30 mouse cellular contexts compared by ENCODE assay signal in the genomic region with DNA sequence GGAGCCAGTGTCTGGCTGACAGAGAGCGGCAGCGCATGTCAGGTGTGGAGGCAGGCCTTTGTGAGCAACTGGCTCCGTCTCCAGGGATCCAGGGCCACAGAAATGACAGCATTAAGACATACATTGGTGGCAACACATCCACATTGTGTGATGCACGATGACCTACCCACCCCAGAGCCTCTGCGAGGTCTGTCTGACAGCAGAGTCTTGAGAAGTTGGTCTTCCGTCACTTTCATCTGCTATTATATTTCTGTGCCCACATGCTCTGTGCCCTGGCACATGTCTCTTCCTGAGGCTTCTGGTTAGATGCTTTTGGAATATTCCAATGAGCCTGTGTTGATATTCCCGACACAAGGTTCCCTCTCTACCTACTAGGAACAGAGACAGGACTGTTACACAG.
"Had no signal": no experiment of that assay in that cellular context is flagged by ENCODE, and none has a peak within 500 bp of the region (broad histone marks: within the 10 kb centered on the region; RNA-seq: fewer than 3 reads in every experiment).

No protein-coding gene starts in this region.

- H3K4me1 ChIP-seq: limb, embryonic 10.5 days; limb, embryonic 12.5 days; limb, embryonic 15.5 days; liver, embryonic 12.5 days; liver, embryonic 13.5 days; liver, embryonic 15.5 days; lung, embryonic 15.5 days; megakaryocyte, embryonic 14.5 days; midbrain, embryonic 13.5 days; midbrain, embryonic 15.5 days; neural tube, embryonic 12.5 days had no signal

- H3K4me2 ChIP-seq: limb, embryonic 12.5 days; limb, embryonic 13.5 days; limb, embryonic 15.5 days; liver, embryonic 11.5 days; liver, embryonic 12.5 days; liver, embryonic 13.5 days; liver, embryonic 15.5 days; lung, embryonic 14.5 days; lung, embryonic 15.5 days; midbrain, embryonic 12.5 days; midbrain, embryonic 13.5 days; midbrain, embryonic 15.5 days; neural tube, embryonic 12.5 days had no signal

- H3K9me3 ChIP-seq: limb, embryonic 10.5 days; limb, embryonic 12.5 days; limb, embryonic 13.5 days; limb, embryonic 15.5 days; liver, embryonic 12.5 days; liver, embryonic 13.5 days; liver, embryonic 15.5 days; lung, embryonic 15.5 days; megakaryocyte, embryonic 14.5 days; midbrain, embryonic 10.5 days; midbrain, embryonic 12.5 days; midbrain, embryonic 13.5 days; midbrain, embryonic 15.5 days had no signal

- DNase-seq: left cerebral cortex, postnatal 4 days; liver; liver, embryonic 13.5 days; liver, postnatal 0 days; lung, adult 18-20 months; lung, adult 2 months; lung, embryonic 14.5 days; lung, postnatal 10 days; lung, postnatal 14 days; lung, postnatal 36 days; lung, postnatal 4 days; midbrain, embryonic 14.5 days had no signal

- H3K4me3 ChIP-seq: limb, embryonic 10.5 days; limb, embryonic 12.5 days; limb, embryonic 13.5 days; limb, embryonic 15.5 days; liver, embryonic 12.5 days; liver, embryonic 13.5 days; liver, embryonic 15.5 days; lung, embryonic 15.5 days; megakaryocyte, embryonic 14.5 days; midbrain, embryonic 10.5 days; midbrain, embryonic 12.5 days; midbrain, embryonic 13.5 days; midbrain, embryonic 15.5 days; myocyte; neural tube, embryonic 12.5 days had no signal

- H3K27me3 ChIP-seq: limb, embryonic 12.5 days; limb, embryonic 13.5 days; limb, embryonic 15.5 days; liver, embryonic 12.5 days; liver, embryonic 13.5 days; liver, embryonic 15.5 days; lung, embryonic 15.5 days; megakaryocyte, embryonic 14.5 days; midbrain, embryonic 12.5 days; midbrain, embryonic 13.5 days; midbrain, embryonic 15.5 days; neural tube, embryonic 12.5 days had no signal

- H3K36me3 ChIP-seq: limb, embryonic 10.5 days; limb, embryonic 12.5 days; limb, embryonic 13.5 days; limb, embryonic 15.5 days; liver, embryonic 12.5 days; liver, embryonic 13.5 days; liver, embryonic 15.5 days; lung, embryonic 15.5 days; midbrain, embryonic 10.5 days; midbrain, embryonic 12.5 days; midbrain, embryonic 13.5 days; midbrain, embryonic 15.5 days; neural tube, embryonic 12.5 days had no signal

- H3K9ac ChIP-seq: limb, embryonic 12.5 days; limb, embryonic 13.5 days; limb, embryonic 15.5 days; liver, embryonic 12.5 days; liver, embryonic 13.5 days; liver, embryonic 14.5 days; liver, embryonic 15.5 days; liver, postnatal 0 days; lung, embryonic 14.5 days; lung, embryonic 15.5 days; midbrain, embryonic 12.5 days; midbrain, embryonic 13.5 days; midbrain, embryonic 15.5 days; neural tube, embryonic 12.5 days had no signal

- H3K27ac ChIP-seq: limb, embryonic 10.5 days; limb, embryonic 12.5 days; limb, embryonic 13.5 days; limb, embryonic 15.5 days; liver, embryonic 12.5 days; liver, embryonic 13.5 days; liver, embryonic 14.5 days; liver, embryonic 15.5 days; lung, embryonic 15.5 days; macrophage; midbrain, embryonic 10.5 days; midbrain, embryonic 12.5 days; midbrain, embryonic 13.5 days; midbrain, embryonic 15.5 days; neural tube, embryonic 12.5 days had no signal

- ATAC-seq: liver, embryonic 12.5 days; liver, postnatal 0 days; lung, postnatal 0 days; midbrain, embryonic 13.5 days; midbrain, embryonic 15.5 days had no signal
